Mouse (Mus musculus): ENCODE results near the gene Prpf40a.

DNA sequence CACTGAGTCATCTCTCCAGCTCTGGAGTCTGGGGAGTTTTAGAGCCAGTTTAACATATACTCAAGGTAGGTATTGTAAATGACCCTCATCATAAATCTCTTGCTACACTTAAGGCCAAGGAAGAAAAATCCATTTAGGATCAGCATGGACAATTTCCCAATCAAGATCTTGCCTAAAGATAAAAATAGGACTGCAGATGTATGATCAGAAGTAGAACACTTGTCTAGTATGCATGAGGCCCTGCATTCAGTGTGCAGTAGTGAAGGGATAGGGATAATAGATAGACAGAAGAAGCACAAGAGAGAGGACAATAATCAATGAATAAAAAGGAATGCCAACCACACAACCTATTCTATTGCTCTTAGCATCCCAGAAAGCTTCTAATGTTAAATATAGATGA lies 11.2 kb downstream of the Prpf40a start:
- TF ChIP-seq POLR2A (IDR thresholded peaks at IDR 0.05; ENCODE audit: borderline replicate concordance, control insufficient read depth, low read depth, low read length) (no peak), CTCF (IDR thresholded peaks at IDR 0.05; ENCODE audit: control insufficient read depth, insufficient read depth, low read length) (no peak)

All from bone marrow, adult 2 months (tissue).